Mouse (Mus musculus): ENCODE data around the gene Odf3b.

Gene Odf3b

DNA sequence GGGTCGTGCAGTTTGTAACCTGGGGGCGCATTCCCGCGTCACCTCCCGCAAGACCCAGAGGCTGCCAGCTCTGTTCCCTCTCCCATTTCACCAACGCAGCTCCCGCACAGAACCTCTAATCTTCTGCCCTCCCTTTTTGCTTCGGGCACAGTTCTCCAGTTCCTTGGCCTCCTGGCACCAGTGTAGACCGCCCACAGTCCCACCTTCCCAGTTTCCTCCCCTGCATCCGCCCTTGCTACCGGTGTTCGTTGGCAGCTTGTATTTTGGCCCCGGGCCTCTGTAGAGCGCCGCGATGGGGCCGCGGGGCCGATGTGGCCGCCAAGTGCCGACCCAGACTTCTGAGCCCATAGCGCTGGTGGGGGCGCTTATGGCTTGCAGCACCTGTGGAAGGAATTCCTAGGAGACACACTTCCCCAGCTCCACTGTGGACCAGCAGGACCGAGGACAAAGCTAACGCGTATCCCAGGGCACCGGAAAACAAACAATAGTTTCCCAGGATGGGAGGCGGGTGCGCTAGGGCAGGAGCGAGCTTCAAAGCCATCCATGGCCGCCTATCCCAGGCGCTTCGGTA, at the start of gene Odf3b:
Gene Odf3b (minus strand): TSS at position 452 of the 571 bp plus-strand sequence.
- DNase-seq (ENCODE audit: low spot score), result peak; percentile 32

DNA sequence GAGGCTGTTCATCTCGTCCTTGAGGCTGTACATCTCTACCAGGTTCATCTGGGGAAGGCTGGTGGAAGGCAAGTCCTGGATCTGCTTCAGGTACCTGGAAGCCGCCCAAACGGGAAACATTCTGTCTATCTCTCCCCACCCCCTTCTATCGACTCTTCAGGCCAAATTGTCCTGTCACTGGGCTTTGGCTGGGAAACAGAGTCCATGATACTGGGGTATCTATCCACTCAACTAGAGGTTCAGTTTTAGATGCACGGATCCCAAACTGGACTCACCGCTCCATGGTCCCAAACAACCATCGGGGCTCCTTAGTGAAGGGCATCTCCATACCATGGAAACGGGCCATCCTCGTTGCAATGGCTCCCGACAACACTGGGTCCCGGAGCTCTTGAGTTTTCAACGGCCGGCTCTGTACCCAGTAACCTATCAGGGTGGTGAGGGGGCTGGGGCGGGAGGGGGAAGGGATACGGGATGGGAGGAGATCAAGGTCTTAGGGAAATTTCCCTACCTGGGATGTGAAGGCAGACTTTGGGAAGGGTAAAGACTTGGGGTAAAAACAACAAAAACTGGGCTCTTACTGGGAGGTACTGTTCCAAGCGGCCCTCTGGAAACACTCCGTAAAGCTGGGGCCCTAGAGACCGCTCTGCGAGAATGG, 49.2 kb upstream of the Odf3b start:
- DNase-seq (ENCODE audit: low spot score), result no peak

DNA sequence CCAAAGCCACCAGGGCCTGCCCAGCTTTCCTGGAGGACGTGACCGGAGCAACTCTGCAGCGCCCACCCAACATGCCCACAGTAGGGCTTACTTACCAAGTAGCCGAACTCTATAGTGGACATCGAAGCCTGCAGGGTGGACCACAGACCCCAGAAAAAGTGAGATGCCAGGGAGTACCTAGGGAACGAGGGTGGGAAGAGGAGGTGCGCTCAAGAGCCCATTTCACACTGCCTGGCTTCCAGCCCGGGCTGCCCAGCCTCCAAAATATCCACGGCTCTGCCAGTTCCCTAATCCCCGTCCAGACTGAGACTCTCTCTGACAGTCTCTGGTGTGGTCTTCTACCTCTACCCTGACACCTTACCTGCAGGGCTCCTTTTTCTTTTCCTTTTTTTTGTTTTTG, 47.6 kb upstream of the Odf3b start:
- DNase-seq (ENCODE audit: low spot score), result no peak

DNA sequence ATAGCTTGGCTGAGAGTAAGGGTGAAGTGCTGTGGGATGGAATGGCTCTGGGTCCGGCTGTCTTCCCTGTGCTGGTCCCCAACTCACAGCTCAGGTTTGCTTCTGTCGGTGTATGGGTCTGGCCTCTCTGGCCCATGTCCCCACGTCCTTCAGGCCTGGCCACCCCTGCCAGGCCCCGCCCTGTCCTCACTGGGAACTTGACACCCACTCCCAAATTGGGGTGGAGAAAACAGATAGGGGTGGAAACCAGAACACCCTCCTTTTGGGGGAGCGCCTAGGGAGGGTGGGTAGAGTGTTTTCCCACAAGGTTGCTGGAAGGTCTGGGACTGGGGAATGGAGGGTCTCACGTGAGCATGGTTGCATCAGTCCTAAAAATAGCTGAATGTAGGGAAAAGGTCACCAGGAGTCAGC, 46.6 kb upstream of the Odf3b start, which contains the start of gene Cpt1b:
Gene Cpt1b (minus strand): TSS at position 153 of the 411 bp plus-strand sequence.
- DNase-seq (ENCODE audit: low spot score), result no peak

DNA sequence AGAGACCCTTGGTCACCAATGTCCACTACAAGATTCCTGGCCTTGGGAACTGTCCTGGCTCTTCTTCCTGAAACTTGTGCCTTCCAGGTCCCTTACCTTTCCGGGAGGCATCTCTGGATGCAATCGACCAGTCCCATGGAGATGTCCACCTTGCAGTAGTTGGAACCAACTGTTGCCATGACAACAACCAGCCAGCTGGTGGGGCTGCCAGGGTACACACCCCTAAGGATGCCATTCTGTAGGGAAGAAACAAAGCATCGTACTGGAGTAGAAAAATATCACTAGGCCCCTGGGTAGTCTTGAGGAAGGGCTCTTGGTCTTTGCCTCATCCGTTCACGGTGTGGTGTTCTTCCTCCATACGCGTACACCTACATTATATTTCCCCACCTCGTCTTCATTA, 45.5 kb upstream of the Odf3b start:
- DNase-seq (ENCODE audit: low spot score), result no peak

DNA sequence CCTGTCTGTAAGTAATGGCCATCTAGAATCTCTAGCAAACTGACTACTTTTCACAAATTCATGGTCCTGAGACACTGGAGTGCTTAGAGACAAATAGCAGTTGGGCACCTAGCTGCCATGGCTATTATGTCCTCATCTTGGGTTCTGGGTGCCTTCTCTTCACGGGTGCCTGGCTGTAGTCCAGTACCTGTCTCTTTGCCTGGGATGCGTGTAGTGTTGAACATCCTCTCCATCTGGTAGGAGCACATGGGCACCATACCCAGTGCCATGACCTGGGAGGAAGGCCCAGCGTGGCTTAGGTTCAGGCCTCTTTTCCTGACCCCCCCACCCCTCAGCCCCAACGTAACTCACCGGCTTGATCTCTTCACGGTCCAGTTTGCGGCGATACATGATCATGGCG, 42.9 kb upstream of the Odf3b start:
- DNase-seq (ENCODE audit: low spot score), result no peak

DNA sequence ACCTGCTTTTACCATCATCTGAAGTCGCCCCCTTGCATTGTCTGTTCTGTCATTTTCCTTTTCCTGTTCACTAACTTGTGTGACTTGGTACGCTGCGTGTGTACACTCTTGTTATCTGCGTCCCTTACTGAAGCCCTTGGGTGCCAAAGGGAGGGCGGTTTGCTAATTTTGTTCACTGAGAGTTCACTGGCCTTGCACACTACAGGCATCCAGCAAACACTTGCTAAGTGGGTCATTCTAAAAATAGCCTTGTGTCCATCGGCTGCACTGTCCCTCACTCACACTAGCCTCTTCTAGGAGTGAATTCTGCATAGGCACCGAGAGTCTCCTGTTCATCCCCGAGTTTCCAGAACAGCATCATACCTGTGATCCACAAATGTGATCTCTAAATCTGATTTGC, 36.2 kb upstream of the Odf3b start:
- no peak for DNase-seq (ENCODE audit: low spot score)

DNA sequence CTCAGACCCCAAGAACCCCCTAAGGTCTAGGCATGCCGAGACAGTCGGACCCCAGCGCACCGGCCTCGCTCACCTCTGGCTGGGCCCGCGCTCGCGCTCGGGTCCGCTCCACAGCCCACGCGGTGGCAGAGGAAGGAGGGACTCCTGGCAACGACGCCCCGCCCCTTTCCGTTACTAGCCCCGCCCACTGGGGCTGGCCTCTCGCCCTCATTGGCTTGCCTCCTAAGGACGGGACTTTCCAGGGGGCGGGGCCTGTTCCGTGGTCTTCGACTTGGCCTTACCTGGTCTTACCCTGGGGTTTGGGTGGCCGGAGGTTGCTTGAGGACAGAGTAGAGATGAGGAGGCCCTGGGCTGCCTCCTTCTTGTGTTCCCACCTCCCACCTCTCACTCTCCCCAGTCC, 31.0 kb upstream of the Odf3b start, which contains the start of gene Syce3:
Gene Syce3 (minus strand): TSS at position 386 of the 400 bp plus-strand sequence.
- DNase-seq (ENCODE audit: low spot score), result no peak

DNA sequence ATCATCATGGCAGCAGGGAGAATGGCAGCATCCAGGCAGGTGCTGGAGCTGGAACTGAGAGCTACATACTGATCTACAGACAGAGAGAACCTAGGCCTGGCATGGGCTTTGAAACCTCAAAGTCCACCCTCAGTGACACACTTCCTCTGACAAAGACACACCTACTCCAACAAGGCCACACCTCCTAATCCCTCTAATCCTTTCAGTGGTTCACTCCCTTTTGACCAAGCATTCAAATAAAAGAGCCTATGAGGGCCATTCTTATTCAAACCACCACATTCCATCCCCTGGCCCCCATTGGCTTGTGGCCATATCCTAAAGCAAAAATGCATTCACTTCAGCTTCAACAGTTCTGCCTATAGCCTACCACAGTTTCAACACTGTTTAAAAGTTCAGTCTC, 27.6 kb upstream of the Odf3b start:
- no peak for DNase-seq (ENCODE audit: low spot score)

DNA sequence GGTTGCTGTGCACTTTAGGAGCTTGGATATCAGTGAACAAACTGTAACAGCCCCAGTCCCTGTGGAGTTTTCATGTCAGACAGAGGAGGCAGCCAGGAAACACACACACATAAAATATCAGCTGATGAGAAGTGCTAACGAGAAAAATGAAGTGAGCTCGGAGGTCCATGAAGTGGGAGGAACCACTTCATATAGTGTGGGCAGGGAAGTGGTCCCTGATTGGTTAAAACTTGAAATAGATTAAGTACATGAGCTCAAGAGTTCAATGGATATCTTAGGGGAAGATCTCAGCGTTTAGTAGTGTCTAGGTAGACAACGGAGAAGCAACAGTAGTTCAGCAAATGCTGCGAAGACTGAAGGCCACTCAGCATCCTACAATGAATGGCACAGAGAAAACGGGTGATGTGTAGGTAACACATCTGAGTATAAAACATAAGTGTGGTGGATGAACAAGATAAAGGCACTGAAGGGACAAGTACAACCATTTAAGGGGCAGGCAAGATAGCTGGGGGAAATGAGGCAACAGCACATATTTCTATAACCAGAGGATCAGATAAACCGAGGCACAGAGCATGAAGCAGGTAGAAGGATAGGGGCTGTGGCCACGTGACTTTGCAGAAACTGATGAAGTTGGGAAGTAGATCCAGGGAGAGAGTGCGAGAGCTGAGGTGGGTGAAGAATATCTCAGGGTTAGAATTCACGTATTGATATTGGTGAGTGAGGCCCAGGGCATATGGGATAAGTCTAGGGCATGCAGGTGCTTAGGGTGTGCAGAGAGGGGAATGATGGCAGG, 25.9 kb upstream of the Odf3b start:
- DNase-seq (ENCODE audit: low spot score), result no peak

DNA sequence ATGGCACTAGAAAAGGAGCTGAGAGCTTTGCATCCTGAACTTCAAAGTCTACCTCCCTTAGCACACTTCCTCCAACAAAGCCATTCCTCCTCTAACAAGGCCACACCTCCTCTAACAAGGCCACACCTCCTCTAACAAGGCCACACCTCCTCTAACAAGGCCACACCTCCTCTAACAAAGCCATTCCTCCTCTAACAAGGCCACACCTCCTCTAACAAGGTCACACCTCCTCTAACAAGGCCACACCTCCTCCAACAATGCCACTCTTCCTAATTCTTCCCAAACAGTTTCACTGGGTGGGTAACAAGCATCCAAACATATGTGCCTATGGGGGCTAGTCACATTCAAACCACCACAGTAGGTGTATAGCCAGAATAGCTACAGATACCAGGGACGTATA, 23.4 kb upstream of the Odf3b start:
- no peak for DNase-seq (ENCODE audit: low spot score)

DNA sequence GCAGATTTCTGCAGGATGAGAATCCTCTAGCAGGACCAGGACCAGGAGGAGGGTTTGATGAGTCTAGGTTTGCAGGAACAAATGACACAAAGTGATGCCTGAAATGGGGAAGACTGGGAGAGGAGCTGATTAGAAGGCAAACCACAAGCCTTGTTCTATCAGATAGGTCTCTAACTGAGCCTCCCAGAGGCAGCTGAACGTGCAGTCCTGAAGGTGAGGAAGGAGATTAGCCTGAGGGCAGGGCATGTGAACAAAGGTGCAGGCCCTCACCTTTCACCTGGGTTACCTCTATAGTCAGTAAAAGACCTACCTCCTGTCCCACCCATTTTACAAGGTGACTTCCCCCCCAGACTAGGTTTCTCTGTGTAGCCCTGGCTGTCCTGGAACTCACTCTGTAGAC, 20.6 kb upstream of the Odf3b start:
- no peak for DNase-seq (ENCODE audit: low spot score)

DNA sequence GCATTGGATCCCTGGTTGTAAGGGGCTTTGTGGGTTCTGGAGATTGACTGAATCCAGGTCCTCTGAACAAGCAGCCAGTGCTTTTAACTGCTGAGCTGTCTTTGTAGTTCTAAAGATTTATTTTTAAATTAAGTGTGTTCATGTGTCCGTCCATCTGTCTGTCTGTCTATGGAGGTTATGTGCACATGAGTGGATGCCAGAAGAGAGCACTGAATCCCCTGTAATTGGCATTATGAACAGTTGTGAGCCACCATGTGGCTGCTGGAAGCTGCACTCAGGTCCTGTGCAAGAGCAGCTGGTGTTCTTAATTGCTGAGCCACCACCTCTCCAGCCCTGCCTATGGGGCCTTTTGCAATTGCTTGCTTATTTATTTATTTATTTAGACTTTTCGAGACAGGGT, 19.1 kb upstream of the Odf3b start:
- DNase-seq (ENCODE audit: low spot score), result no peak

DNA sequence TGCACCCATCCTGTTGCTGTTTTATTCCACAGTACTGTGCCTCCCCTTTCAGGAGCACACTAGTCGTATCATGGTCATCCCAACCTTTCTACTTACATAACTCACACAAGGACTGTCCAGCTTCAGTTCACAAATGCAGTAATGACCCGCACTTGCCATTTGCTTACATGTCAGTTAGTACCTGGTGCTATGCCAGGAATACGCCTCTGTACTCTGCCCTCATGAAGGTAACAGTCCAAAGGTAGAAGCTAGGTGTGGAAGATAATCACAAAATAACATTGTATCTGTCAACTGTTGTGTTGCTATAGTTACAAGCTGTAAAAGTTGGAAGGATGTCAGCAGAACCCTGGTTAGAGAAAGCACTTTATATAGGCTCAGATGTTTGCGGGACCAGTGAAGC, 17.8 kb upstream of the Odf3b start:
- DNase-seq (ENCODE audit: low spot score), result no peak

DNA sequence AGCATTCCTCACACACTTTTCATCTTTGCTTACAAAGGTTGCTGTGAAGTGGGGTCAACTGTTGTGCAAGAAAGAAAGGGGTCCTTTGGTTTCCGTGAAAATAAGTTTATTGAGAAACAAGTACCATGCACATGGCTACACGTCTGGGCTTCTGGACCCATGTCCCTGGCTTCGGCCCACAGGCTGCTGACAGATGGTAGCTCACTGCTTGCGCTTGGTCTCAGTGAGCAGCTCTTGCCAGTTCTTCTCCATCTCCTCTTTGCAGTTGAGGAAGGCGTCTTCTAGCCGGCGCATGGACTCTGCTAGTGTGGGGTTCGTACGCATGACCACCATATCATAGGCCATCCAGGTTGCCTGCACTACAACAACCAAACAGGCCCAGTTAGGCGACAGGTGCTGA, 11.0 kb upstream of the Odf3b start:
- DNase-seq (ENCODE audit: low spot score), result no peak

DNA sequence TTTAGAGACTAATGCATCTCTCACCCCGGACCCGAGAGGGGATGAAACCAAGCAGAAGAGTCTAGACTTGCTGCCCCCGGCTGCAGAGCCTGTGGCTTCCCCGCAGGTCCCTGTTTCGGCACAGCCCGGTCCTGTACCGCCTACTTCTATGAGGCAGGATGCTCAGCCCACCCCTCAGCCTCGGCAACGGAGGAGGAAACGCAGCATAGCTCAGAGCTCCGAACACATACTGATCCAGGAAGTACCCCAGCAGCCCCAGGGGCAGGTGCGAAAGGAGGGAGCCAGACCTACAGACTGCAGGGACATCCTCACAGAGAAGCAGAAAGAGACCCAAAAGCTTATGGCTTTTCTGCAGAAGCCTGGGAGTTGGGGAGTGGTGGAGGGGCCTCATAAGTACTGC, 8.0 kb upstream of the Odf3b start:
- no peak for DNase-seq (ENCODE audit: low spot score)

DNA sequence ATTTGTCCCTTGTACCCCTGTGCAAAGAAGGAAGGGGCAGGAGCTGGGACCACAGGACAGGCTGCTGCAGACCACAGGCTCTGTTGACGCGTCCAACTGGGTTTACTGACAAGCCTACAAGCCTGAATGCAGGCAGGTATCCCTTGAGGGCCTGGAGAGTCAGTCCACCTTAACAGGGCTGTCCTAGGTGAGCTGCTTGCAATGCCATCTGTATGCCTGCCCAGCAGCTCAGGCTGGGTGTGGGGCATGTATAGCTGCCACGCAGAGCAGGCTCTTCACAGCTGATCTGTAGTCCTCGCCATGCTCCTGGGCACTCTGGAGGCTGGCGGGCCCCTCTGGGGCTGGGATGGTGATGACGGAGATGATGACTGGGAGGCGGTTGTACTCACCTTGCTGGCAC, 5.5 kb upstream of the Odf3b start, which contains the start of gene Klhdc7b:
Gene Klhdc7b (plus strand): TSS at position 301 of the 400 bp plus-strand sequence.
- DNase-seq (ENCODE audit: low spot score), result no peak

DNA sequence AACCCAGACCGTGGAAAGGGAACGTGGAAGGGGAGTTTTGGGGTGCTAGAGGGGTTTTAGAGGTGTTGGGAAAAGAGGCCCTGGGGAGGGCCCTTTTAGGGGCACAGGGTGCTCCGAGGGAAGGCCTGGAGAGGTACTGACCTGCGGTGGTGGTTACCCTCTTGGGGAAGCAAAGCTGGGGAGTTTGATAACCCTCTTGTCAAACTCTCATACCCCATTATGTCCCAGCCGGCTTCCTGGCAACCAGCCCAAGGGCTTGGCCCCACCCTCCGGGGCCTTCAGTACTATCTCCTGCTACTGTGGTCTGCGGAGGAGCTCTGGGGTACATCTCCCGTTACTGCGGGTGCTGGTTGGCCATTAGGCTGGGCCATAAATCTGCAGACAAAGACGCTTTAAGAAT, 347 bp upstream of the Odf3b start:
- no peak for DNase-seq (ENCODE audit: low spot score)

DNA sequence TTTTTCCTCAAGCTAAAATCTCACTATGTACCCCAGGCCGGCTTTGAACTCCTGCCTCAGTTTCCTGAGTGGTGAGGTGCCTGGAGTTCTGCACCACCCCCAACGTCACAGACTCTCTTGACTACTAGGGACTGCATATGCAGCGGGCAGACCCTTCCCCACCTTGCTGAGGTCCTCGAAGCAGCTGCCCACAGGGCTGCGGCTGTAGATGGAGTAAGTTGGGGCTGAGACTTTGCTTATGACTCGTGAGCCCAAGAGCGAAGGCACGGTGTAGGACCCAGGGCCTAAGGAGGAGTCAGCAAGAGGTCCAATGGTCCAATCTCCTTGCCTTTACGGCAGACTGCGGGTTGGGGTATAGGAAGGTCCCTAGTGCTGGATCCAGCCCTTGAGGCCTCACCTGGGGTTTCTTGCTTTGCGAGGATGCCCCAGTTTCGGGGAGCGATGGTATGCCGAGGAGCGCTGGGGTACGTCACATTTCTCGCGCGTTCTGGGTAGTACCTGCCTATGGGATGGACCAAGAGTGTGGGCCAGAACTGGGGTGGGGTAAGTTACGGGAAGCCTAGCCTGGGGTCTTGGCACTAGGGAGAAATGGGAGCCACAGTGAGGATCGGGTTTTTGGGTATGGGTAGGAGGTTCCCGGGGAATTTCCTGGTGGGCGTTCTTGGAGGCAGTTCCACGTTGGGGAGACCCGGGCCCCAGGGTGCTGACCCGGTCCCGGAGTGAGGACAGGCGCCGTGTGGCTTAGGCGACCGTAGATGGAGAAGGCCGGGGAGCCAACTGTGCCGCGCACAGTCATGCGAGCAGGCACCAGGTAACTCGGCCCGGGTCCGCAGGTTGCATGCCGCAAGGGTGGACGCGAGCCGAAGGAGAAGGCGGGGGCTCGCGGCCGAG, 899 bp downstream of the Odf3b start:
- no peak for DNase-seq (ENCODE audit: low spot score)

DNA sequence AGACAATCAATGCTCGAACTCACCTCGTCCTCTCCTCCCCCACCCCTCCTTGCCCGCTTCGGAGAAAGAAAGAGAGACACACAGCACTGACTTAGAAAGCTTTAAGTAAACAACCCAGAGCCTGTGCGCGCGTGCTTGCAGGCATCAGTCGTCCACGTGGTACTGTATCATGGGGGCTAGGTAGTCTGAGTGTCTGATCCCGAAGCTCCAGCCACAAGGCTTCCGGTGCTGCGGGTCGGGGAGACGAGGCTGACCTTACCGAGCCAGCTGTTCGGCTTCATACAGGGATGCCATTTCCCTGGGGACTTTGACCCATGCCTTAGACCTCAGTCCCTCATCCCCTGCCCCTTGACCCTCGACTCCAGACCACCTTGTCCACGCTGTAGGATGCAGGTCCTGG, 1.7 kb downstream of the Odf3b start:
- no peak for DNase-seq (ENCODE audit: low spot score)

DNA sequence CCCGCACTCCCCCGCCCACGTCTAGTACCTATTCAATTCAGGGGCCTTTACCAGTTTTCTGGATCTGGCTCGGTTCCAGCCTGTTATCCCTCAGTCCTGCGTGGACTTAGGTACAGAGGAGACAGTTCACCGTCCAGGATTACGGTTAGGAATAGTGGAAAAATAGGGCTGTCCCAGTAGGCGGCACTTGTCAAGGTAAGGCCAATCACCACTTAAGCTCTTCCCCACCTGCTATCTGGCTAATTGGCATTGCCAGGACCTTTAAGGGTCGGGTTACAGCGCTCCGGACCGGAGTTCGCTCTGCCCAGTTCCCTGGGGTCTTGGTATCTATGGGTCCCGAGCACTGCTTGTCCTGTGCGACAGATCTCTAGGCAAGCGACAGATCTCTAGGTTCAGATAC, 2.1 kb downstream of the Odf3b start, which contains the start of gene Tymp:
Gene Tymp (minus strand): TSS at position 83 of the 400 bp plus-strand sequence.
- DNase-seq (ENCODE audit: low spot score), result no peak

DNA sequence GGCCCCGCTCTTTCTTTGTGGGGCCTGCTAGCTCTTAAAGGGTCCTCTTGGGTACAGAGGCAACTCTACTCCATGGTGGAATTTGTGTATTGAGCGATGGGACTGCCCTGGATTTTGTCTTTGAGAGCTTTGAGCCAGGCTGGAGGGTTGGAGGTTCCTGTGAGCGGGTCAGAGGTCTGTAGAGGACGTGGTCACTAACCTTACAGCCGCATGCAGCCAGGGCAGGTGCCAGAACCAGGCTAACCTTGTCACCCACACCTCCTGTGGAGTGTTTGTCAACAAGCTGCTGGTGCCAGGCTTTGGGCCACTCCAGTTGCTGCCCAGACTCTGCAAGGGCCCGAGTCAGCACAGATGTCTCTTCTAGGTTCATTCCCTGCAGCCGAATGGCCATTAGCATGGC, 3.0 kb downstream of the Odf3b start:
- no peak for DNase-seq (ENCODE audit: low spot score)

All from ovary, postnatal 14 days (tissue).